Comparison of ENCODE assay signal across 8 mouse cellular contexts in genomic region chr11:19925149-19925975, GRCm38 (mm10). TPM values are rescaled to one million over a fixed set of nuclear protein-coding genes. Genes with fewer than 3 reads are reported as not detected.
DNase-seq lines count a peak whose midpoint lies in the region; ATAC-seq and TF ChIP-seq lines count a peak whose summit lies in the region.

No protein-coding gene starts in this region.

- peak; percentile 81 for ATAC-seq in forebrain, embryonic 13.5 days
- peak; percentile 64 for ATAC-seq in lung, embryonic 14.5 days (ENCODE audit: insufficient read depth)
- peak; percentile 32 for ATAC-seq in neutrophil, adult 5-6 weeks (ENCODE audit: extremely low read depth, insufficient number of reproducible peaks, low FRiP score, poor library complexity, severe bottlenecking)

- under 1% methylated on average over 71 of the region's 75 CpGs for WGBS in forebrain, embryonic 13.5 days
- under 1% methylated on average over 75 of the region's 75 CpGs for WGBS in lung, embryonic 14.5 days

- H3K4me3 ChIP-seq in forebrain, embryonic 13.5 days: peak overlapping the region; percentile 86
- peak overlapping the region; percentile 88 for H3K4me3 ChIP-seq in lung, embryonic 14.5 days (ENCODE audit: low read depth, low read length)

- H3K9me3 ChIP-seq in forebrain, embryonic 13.5 days (replicated peaks): no peaks in the 10 kb centered on the region
- no peaks in the 10 kb centered on the region for H3K9me3 ChIP-seq in lung, embryonic 14.5 days (ENCODE audit: low read depth, low read length)

- H3K36me3 ChIP-seq in forebrain, embryonic 13.5 days (ENCODE audit: poor library complexity, severe bottlenecking): no peaks in the 10 kb centered on the region
- no peaks in the 10 kb centered on the region for H3K36me3 ChIP-seq in lung, embryonic 14.5 days (ENCODE audit: insufficient read depth)

- TF ChIP-seq CTCF in lung, embryonic 14.5 days (IDR thresholded peaks at IDR 0.05; ENCODE audit: low read depth): no peak

- peak overlapping the region; percentile 91 for H3K9ac ChIP-seq in forebrain, embryonic 13.5 days
- peak overlapping the region; percentile 91 for H3K9ac ChIP-seq in lung, embryonic 14.5 days

- peak; percentile 71 for DNase-seq in ES-CJ7 (ENCODE audit: low read depth, low spot score)
- peak; percentile 66 for DNase-seq in c-Kit-positive CD71-positive TER-119-positive erythroid progenitor cells, embryonic 14.5 days (ENCODE audit: low spot score)
- DNase-seq in heart, postnatal 10 days: peak; percentile 82 to 87
- peak; percentile 65 to 77 for DNase-seq in layer of hippocampus, adult 18-20 months (ENCODE audit: low spot score in 2 of 2)
- peak; percentile 83 for DNase-seq in lung, embryonic 14.5 days
- DNase-seq in testis, postnatal 14 days (ENCODE audit: low spot score): peak; percentile 83

- H3K27me3 ChIP-seq in forebrain, embryonic 13.5 days: no peaks in the 10 kb centered on the region
- H3K27me3 ChIP-seq in lung, embryonic 14.5 days (ENCODE audit: insufficient read depth, low read length): no peaks in the 10 kb centered on the region

- peak overlapping the region; percentile 76 for H3K4me2 ChIP-seq in forebrain, embryonic 13.5 days
- peak overlapping the region; percentile 82 for H3K4me2 ChIP-seq in lung, embryonic 14.5 days

- peak overlapping the region; percentile 95 for H3K27ac ChIP-seq in forebrain, embryonic 13.5 days
- H3K27ac ChIP-seq in lung, embryonic 14.5 days (ENCODE audit: low read depth): peak overlapping the region; percentile 97

- intact Hi-C loops in heart, postnatal 10 days (cut with DNase I): loop anchor here (2.0 to 5.0 kb wide), 3 partner anchors 47 to 282 kb away; partner anchors contain the start of gene Actr2

- H3K4me1 ChIP-seq in forebrain, embryonic 13.5 days: peaks cover 30% of the 10 kb centered on the region
- H3K4me1 ChIP-seq in lung, embryonic 14.5 days (ENCODE audit: insufficient read depth): peaks cover 4% of the 10 kb centered on the region

RNA-seq across cellular contexts. Expression of gene Spred2, which starts 1.2 kb away (rescaled TPM):
- polyA plus RNA-seq in forebrain, embryonic 13.5 days (2015; fragmentation: Nextera tagmentation; extraction: Ambion mirVana): 6.9 and 7.6 TPM in 2 replicates
- 10 to 100 TPM; 28.4 to 33.4 TPM for total RNA-seq in heart, postnatal 10 days (2021)
- 10 to 100 TPM; 92.2 to 97.0 TPM for total RNA-seq in layer of hippocampus, adult 18-20 months (2021)
- 7.0 and 7.2 TPM in 2 replicates for polyA plus RNA-seq in lung, embryonic 14.5 days (2014; fragmentation: Nextera tagmentation; extraction: Ambion mirVana)
- 2.6 and 2.8 TPM in 2 replicates for total RNA-seq in neutrophil, adult 5-6 weeks (2017)

Comparison
In these comparisons a context has a peak if more than half of its experiments do, and no peak if none do; other contexts are left out.
1. Peak in every context shown above with its lines: DNase-seq, ATAC-seq, H3K4me3 ChIP-seq and H3K27ac ChIP-seq.